Mouse (Mus musculus) granulocyte monocyte progenitor cell, adult 5-6 weeks (primary cell): ENCODE measurements around the gene Cck. TPM values are rescaled to one million over a fixed set of nuclear protein-coding genes. Genes with fewer than 3 reads are reported as not detected.
"Not testable (repeated sequence)": the region's sequence is repeated elsewhere in the genome, so short reads cannot be mapped to it uniquely, and the experiment has no call there.

Source experiments
- ATAC-seq: replicated peaks from 2 replicates; pipeline ENCODE4 v1.8.0; 2016; ENCODE audit warnings: mild to moderate bottlenecking, moderate TSS enrichment, inconsistent platforms; ENCODE audit not compliant: poor library complexity, severe bottlenecking
- total RNA-seq, 2 experiments: library from RNA; stranded (forward) in 1 of 2; stranded (reverse) in 1 of 2; fragments of 200-712, 200-1000 nt in 1 of 2; fragments of >200 nt in 1 of 2; fragmentation: Nextera tagmentation in 1 of 2; gene quantifications; 2 replicates each; pipeline ENCODE4 v1.2.3; 2014 to 2017

The Cck gene
- total RNA-seq, 2 experiments from 2014 or later: not detected

GRCm38 (mm10) chr9:121467460-121467859 lies 28.0 kb downstream of the Cck start:
- ATAC-seq: no peak

GRCm38 (mm10) chr9:121460527-121460926 lies 35.0 kb downstream of the Cck start:
- no peak for ATAC-seq

GRCm38 (mm10) chr9:121459950-121460349 lies 35.5 kb downstream of the Cck start:
- no peak for ATAC-seq

DNA sequence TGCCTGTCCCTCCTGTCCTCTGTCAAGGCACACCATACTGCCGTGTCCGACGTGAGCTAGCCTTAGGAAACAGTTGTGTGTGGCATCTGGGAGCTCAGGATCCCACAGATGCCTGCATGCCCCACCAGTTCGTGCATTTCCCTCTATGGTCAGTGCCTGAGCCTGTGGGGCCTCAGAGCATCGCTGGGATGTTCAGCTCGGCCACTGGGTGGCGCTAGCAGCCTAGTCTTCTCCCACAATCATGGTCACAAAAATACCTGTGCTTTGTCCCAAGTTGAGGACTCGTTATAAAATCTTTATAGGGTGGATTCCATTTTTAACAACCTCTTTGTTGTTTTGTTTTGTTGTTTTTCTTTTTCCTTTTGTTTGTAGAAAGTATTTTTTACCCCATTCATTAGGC lies 37.0 kb downstream of the Cck start:
- ATAC-seq: peak; percentile 71

DNA sequence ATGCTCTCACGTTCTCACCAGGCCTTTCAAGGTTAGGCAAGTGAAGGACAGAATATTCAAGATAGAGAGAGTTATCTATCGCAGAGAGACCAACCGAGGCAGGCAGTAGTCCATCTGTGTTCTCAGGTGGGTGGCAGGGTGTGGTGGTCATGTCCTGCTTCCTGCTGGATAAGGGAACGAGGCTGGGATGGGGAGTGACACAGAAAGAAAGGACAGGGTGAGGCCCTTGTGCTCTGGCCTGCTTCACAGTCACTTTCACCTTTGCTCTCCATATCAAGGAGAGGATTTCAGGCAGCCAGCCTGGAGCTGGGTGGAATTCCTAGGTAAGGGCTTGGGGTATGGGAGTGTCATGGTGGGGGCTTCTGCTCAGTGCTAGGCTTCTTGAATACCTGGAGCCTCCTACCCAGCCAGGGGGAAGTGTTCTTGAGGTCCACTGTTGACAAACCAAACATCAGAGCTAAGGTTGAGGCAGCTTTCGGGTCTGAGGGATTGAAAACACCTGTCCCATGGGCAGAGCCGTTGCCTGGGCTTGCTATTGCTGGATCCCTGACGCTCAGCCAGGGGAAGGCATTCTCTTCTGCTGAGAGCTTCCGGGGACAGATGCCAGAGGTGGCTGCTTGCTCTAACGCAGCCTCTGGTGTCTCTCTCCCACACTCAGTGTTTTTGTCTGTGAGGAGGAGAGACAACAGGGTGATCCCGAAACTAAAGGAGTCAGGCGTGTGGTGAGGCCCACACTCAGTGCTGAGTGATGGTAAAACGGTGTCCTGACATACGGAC lies 38.6 kb downstream of the Cck start:
- no peak for ATAC-seq

- no peak for ATAC-seq
Measured at GRCm38 (mm10) chr9:121454891-121455290, 40.6 kb downstream of the Cck start.

DNA sequence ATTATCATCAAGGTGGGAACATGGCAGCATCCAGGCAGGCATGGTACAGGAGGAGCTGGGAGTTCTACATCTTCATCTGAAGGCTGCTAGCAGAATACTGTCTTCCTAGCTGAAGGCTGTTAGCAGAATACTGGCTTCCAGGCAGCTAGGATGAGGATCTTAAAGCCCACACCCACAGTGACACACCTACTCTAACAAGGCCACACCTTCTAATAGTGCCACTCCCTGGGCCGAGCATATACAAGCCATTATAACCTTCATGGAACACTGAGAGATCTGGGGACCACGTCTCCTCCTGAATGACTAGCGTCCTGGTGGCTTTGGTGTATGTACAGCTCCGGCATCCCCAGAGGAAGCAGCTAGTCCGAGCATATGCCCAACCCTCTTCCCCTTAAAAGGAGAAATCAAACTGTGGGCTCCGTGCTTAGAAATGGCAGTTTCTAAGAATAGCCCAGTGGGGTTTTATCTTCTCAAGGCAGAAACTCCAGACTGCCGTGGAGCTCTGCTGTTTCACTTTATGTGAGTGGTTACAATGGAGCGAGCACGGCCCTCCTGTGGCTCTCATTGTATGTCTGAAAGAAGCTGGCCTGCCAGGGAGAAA lies 43.1 kb downstream of the Cck start:
- ATAC-seq: not testable (repeated sequence)

DNA sequence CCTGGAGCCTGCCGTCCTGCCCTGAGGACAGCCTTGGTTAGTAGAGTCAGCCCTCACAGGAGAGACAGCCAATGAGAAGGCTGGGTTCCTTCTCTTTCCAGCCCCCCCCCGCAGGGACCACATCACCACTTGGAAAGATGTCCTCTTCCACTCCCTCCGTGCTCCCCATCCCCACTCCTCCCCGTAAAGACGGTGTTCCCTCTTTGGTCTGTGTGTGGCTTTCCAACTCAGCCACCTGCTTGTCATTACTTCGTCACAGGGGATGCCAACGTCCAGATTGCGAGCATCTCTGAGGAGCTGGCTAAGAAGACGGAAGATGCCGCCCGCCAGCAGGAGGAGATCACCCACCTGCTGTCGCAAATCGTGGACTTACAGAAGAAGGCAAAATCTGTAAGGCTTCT lies 49.1 kb downstream of the Cck start:
- no peak for ATAC-seq

DNA sequence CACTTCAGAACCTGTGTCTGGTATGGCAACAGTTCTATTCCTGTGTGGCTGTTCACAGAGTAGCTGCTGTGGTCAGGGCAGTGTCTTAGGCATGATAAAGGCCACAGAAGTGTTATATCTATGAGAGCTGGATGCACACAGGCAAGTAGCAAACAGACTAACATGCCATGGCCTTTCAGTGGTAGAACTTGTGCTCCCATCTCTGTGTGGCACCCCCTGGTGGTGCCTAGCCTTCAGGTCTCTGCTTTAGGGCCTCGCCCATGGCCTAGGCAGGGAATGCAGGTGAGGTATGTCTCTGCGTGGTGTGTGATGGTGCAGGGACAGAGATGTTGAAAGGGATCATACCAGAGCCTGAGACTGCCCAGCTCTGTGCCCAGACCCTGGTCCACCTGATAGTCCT lies 50.1 kb downstream of the Cck start:
- no peak for ATAC-seq

- ATAC-seq: no peak
Measured at GRCm38 (mm10) chr9:121444367-121444707, 51.2 kb downstream of the Cck start.

GRCm38 (mm10) chr9:121443696-121444366 lies 51.7 kb downstream of the Cck start:
- no peak for ATAC-seq

DNA sequence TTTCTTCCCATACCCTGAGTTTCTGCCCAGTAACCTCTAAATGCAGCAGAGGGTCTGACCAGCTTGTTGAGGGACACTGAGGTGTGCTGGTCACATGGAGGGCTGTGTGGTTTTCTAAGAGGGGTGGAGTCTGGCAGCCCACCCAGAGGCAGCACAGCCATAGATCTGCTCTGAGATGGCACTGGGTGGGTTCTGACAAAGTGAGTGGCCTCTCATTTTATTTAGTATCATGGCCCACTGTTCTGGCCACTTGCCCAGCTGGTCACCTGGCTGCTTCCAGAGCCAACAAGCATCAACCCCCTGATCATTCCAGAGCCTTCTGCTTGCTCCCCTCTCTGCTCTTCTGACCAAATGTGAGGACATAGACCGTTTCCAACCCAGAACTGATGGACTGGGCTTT lies 53.3 kb downstream of the Cck start:
- ATAC-seq: no peak

Other genes starting within 250 kb of the Cck start
- gene Ulk4, start 218.5 kb downstream of the Cck start, total RNA-seq (2014; fragmentation: Nextera tagmentation): 1.4 TPM in 1 of 2 replicates, not detected in the other
- gene Ulk4, start 218.5 kb downstream of the Cck start, total RNA-seq (2017): 2.6 and 3.2 TPM in 2 replicates
- 29.7 and 42.5 TPM in 2 replicates for gene Trak1, start 198.2 kb downstream of the Cck start, total RNA-seq (2014; fragmentation: Nextera tagmentation)
- 15.9 and 25.3 TPM in 2 replicates for gene Trak1, start 198.2 kb downstream of the Cck start, total RNA-seq (2017)
- not detected in 2 replicates for gene Lyzl4, start 146.4 kb upstream of the Cck start, total RNA-seq (2014; fragmentation: Nextera tagmentation)
- gene Lyzl4, start 146.4 kb upstream of the Cck start, total RNA-seq (2017): not detected in 2 replicates
- not detected in 2 replicates for gene Vipr1, start 147.0 kb upstream of the Cck start, total RNA-seq (2014; fragmentation: Nextera tagmentation)
- gene Vipr1, start 147.0 kb upstream of the Cck start, total RNA-seq (2017): not detected in 2 replicates
- gene Sec22c, start 209.8 kb upstream of the Cck start, total RNA-seq (2014; fragmentation: Nextera tagmentation): 14.7 and 18.2 TPM in 2 replicates
- 4.7 and 10.5 TPM in 2 replicates for gene Sec22c, start 209.8 kb upstream of the Cck start, total RNA-seq (2017)
- 25.7 and 67.5 TPM in 2 replicates for gene Ss18l2, start 214.6 kb upstream of the Cck start, total RNA-seq (2014; fragmentation: Nextera tagmentation)
- 44.9 and 59.5 TPM in 2 replicates for gene Ss18l2, start 214.6 kb upstream of the Cck start, total RNA-seq (2017)
- gene Nktr, start 223.5 kb upstream of the Cck start, total RNA-seq (2014; fragmentation: Nextera tagmentation): 140 and 176 TPM in 2 replicates
- gene Nktr, start 223.5 kb upstream of the Cck start, total RNA-seq (2017): 130 and 131 TPM in 2 replicates